Mouse (Mus musculus) lung, embryonic 15.5 days (tissue): ENCODE results near the gene Uchl5. TPM values are rescaled to one million over a fixed set of nuclear protein-coding genes. Genes with fewer than 3 reads are reported as not detected.
A peak's percentile ranks its signal among the peaks of the same experiment; 100 is the strongest.

Source experiments
- ATAC-seq: fragments of 200-750 bp; cut with Nextera tagmentation; 2 replicates; pipeline ENCODE4 v1.8.0; 2017; ENCODE audit warnings: moderate number of reproducible peaks, borderline replicate concordance; ENCODE audit not compliant: low FRiP score, low TSS enrichment; ENCODE audit errors: extremely low read depth
- H3K27ac ChIP-seq: fragments of 300-500 bp; sonication (generic); 2 replicates; pipeline ENCODE4 v1.5.1; 2015; ENCODE audit warnings: moderate library complexity, mild to moderate bottlenecking, inconsistent platforms
- H3K27me3 ChIP-seq: fragments of 300-500 bp; sonication (generic); 2 replicates; pipeline ENCODE4 v1.6.1; 2015; ENCODE audit warnings: inconsistent platforms
- H3K36me3 ChIP-seq: fragments of 300-500 bp; sonication (generic); 2 replicates; pipeline ENCODE4 v1.6.1; 2015; ENCODE audit warnings: inconsistent platforms
- H3K4me1 ChIP-seq: fragments of 300-500 bp; sonication (generic); 2 replicates; pipeline ENCODE4 v1.6.1; 2015; ENCODE audit warnings: inconsistent platforms
- H3K4me2 ChIP-seq: fragments of 300-500 bp; sonication (generic); 2 replicates; pipeline ENCODE4 v1.6.1; 2015; ENCODE audit warnings: inconsistent platforms, mild to moderate bottlenecking, moderate library complexity
- H3K4me3 ChIP-seq: fragments of 300-500 bp; sonication (generic); 2 replicates; pipeline ENCODE4 v1.5.1; 2015; ENCODE audit warnings: mild to moderate bottlenecking, inconsistent platforms
- H3K9ac ChIP-seq: fragments of 300-500 bp; sonication (generic); 2 replicates; pipeline ENCODE4 v1.6.1; 2015; ENCODE audit warnings: inconsistent platforms
- H3K9me3 ChIP-seq: fragments of 300-500 bp; sonication (generic); 2 replicates; pipeline ENCODE4 v1.6.1; 2016; ENCODE audit warnings: inconsistent platforms
- WGBS: fragments of 180-500 bp; shearing (Covaris S2); methylation state at CpG from one replicate; pipeline ENCODE4 v1.1.7; 2015; 5-methylcytosine and 5-hydroxymethylcytosine counted together
- polyA plus RNA-seq: library from polyadenylated mRNA; unstranded; fragments of >200 nt; fragmentation: Nextera tagmentation; extraction: Ambion mirVana; gene quantifications from 2 replicates; pipeline ENCODE4 v1.2.1, GENCODE M21; 2015

Gene Uchl5
- polyA plus RNA-seq, 1 experiment from 2014 or later: 92.3 TPM

GRCm38 (mm10) chr1:143813676-143814360 lies 36.7 kb downstream of the Uchl5 start:
- Histone ChIP-seq H3K4me1 (no peaks in the 10 kb centered on the region), H3K4me2 (no peak overlapping the region), H3K9ac (no peak overlapping the region), H3K36me3 (no peaks in the 10 kb centered on the region), H3K27ac (no peak overlapping the region), H3K9me3 (no peaks in the 10 kb centered on the region), H3K4me3 (no peak overlapping the region), H3K27me3 (no peaks in the 10 kb centered on the region)
- ATAC-seq: peak; percentile 85
- 38% methylated on average over 7 of the region's 7 CpGs for WGBS

GRCm38 (mm10) chr1:143820096-143820877 lies 43.2 kb downstream of the Uchl5 start:
- peak overlapping the region; percentile 45; the same call in 1 of the 2 replicates for H3K27ac ChIP-seq
- WGBS: 53% methylated on average over 2 of the region's 2 CpGs
- no peak overlapping the region for H3K4me3 ChIP-seq
- H3K27me3 ChIP-seq: no peaks in the 10 kb centered on the region
- no peak overlapping the region for H3K4me2 ChIP-seq
- H3K36me3 ChIP-seq: no peaks in the 10 kb centered on the region
- 0 out of 2 replicates have a peak, but pooled peaks cover 4% of the 10 kb centered on the region for H3K4me1 ChIP-seq
- no peak overlapping the region for H3K9ac ChIP-seq
- H3K9me3 ChIP-seq: no peaks in the 10 kb centered on the region
- ATAC-seq: peak; percentile 59; the same call in 1 of the 2 replicates

GRCm38 (mm10) chr1:143822677-143823076 lies 45.6 kb downstream of the Uchl5 start:
- no peak overlapping the region for H3K27ac ChIP-seq
- no peak overlapping the region for H3K4me3 ChIP-seq
- WGBS: 78% methylated on average over 3 of the region's 3 CpGs
- H3K4me1 ChIP-seq: 0 out of 2 replicates have a peak, but pooled peaks cover 4% of the 10 kb centered on the region
- ATAC-seq: no peak
- H3K36me3 ChIP-seq: no peaks in the 10 kb centered on the region
- H3K4me2 ChIP-seq: no peak overlapping the region
- H3K9ac ChIP-seq: no peak overlapping the region
- H3K9me3 ChIP-seq: no peaks in the 10 kb centered on the region
- H3K27me3 ChIP-seq: no peaks in the 10 kb centered on the region

- H3K27ac ChIP-seq: no peak overlapping the region
- no peak overlapping the region for H3K4me3 ChIP-seq
- no peak overlapping the region for H3K4me2 ChIP-seq
- no peaks in the 10 kb centered on the region for H3K27me3 ChIP-seq
- 38% methylated on average over 3 of the region's 3 CpGs for WGBS
- H3K4me1 ChIP-seq: no peaks in the 10 kb centered on the region
- H3K36me3 ChIP-seq: no peaks in the 10 kb centered on the region
- H3K9me3 ChIP-seq: no peaks in the 10 kb centered on the region
- H3K9ac ChIP-seq: no peak overlapping the region
- ATAC-seq: no peak
Observed at GRCm38 (mm10) chr1:143830713-143831112, 53.6 kb downstream of the Uchl5 start.

- 56% methylated on average over 7 of the region's 7 CpGs for WGBS
- Histone ChIP-seq H3K4me1 (no peaks in the 10 kb centered on the region), H3K4me2 (no peak overlapping the region), H3K9me3 (no peaks in the 10 kb centered on the region), H3K27me3 (no peaks in the 10 kb centered on the region), H3K4me3 (no peak overlapping the region), H3K27ac (no peak overlapping the region), H3K36me3 (no peaks in the 10 kb centered on the region), H3K9ac (no peak overlapping the region)
- ATAC-seq: no peak
Observed at GRCm38 (mm10) chr1:143836363-143837182, 59.5 kb downstream of the Uchl5 start.

- Histone ChIP-seq H3K9me3 (no peaks in the 10 kb centered on the region), H3K9ac (no peak overlapping the region), H3K4me3 (no peak overlapping the region), H3K4me1 (no peaks in the 10 kb centered on the region), H3K4me2 (no peak overlapping the region), H3K27ac (no peak overlapping the region), H3K27me3 (no peaks in the 10 kb centered on the region), H3K36me3 (no peaks in the 10 kb centered on the region)
- WGBS: 89% methylated on average over 4 of the region's 4 CpGs
- no peak for ATAC-seq
Observed at GRCm38 (mm10) chr1:143837681-143838080, 60.6 kb downstream of the Uchl5 start.

GRCm38 (mm10) chr1:143838896-143839410 lies 61.9 kb downstream of the Uchl5 start:
- no peaks in the 10 kb centered on the region for H3K4me1 ChIP-seq
- H3K4me2 ChIP-seq: no peak overlapping the region
- H3K27me3 ChIP-seq: no peaks in the 10 kb centered on the region
- no peak overlapping the region for H3K9ac ChIP-seq
- no peaks in the 10 kb centered on the region for H3K9me3 ChIP-seq
- H3K36me3 ChIP-seq: no peaks in the 10 kb centered on the region
- ATAC-seq: no peak
- no peak overlapping the region for H3K4me3 ChIP-seq
- H3K27ac ChIP-seq: no peak overlapping the region
- 35% methylated on average over 2 of the region's 2 CpGs for WGBS

- Histone ChIP-seq H3K4me1 (no peaks in the 10 kb centered on the region), H3K4me3 (no peak overlapping the region), H3K9me3 (no peaks in the 10 kb centered on the region), H3K9ac (no peak overlapping the region), H3K27ac (peak overlapping the region; percentile 53; the same call in 1 of the 2 replicates), H3K27me3 (no peaks in the 10 kb centered on the region), H3K36me3 (no peaks in the 10 kb centered on the region), H3K4me2 (no peak overlapping the region)
- ATAC-seq: no peak
- WGBS: 40% methylated on average over 4 of the region's 4 CpGs
Observed at GRCm38 (mm10) chr1:143852329-143852728, 75.3 kb downstream of the Uchl5 start.

- Histone ChIP-seq H3K4me3 (no peak overlapping the region), H3K27me3 (no peaks in the 10 kb centered on the region), H3K9me3 (no peaks in the 10 kb centered on the region), H3K9ac (no peak overlapping the region), H3K4me1 (no peaks in the 10 kb centered on the region), H3K27ac (peak overlapping the region; percentile 53), H3K36me3 (no peaks in the 10 kb centered on the region), H3K4me2 (no peak overlapping the region)
- no peak for ATAC-seq
- 73% methylated on average over 2 of the region's 2 CpGs for WGBS
Observed at GRCm38 (mm10) chr1:143852779-143853358, 75.8 kb downstream of the Uchl5 start.

GRCm38 (mm10) chr1:143853691-143854115 lies 76.6 kb downstream of the Uchl5 start:
- Histone ChIP-seq H3K27ac (peak overlapping the region; percentile 53; the same call in 1 of the 2 replicates), H3K4me1 (no peaks in the 10 kb centered on the region)
- WGBS: 54% methylated on average over 8 of the region's 8 CpGs

GRCm38 (mm10) chr1:143855706-143856105 lies 78.6 kb downstream of the Uchl5 start:
- Histone ChIP-seq H3K4me3 (no peak overlapping the region), H3K27me3 (no peaks in the 10 kb centered on the region), H3K4me1 (no peaks in the 10 kb centered on the region), H3K9ac (no peak overlapping the region), H3K27ac (no peak overlapping the region), H3K4me2 (no peak overlapping the region), H3K36me3 (no peaks in the 10 kb centered on the region), H3K9me3 (no peaks in the 10 kb centered on the region)
- no peak for ATAC-seq
- WGBS: 76% methylated on average over 5 of the region's 5 CpGs

More at GRCm38 (mm10) chr1:143853691-143854115, 76.6 kb downstream of the Uchl5 start:
- Histone ChIP-seq H3K27me3 (no peaks in the 10 kb centered on the region), H3K9ac (no peak overlapping the region), H3K4me3 (no peak overlapping the region), H3K4me2 (no peak overlapping the region), H3K36me3 (no peaks in the 10 kb centered on the region), H3K9me3 (no peaks in the 10 kb centered on the region)
- ATAC-seq: no peak
